Mouse (Mus musculus): ENCODE data around the gene Pacsin2. TPM values are rescaled to one million over a fixed set of nuclear protein-coding genes. Genes with fewer than 3 reads are reported as not detected.

Gene Pacsin2
- total and polyA plus RNA-seq, 3 experiments, result 48.4 to 85.5 (median 53.7) TPM

DNA sequence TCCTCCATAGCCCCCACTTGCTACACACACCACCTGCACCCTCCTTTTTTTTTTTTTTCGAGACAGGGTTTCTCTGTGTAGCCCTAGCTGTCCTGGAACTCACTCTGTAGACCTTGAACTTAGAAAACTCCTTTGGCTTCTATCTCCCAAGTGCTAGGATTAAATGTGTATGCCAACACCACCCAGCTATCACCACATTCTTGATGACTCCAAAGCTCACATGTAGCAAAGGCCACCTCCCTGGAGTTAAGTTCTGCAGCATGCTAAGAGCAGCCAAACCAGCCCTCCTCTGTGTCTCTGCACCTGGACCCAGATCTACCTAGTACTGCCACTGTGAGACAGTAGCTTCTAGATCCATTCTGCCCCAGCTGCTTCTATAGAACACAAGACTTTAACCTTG lies 6.9 kb downstream of the Pacsin2 start:
- no peak overlapping the region for H3K9ac ChIP-seq (ENCODE audit: insufficient read depth, low read depth)
- in situ Hi-C loops (cut with MboI; ENCODE audit: low pct_ligation_motif_present, low pct_unique_long_range_greater_than_20kb, low sequenced_read_pairs), result no loop called here
- no peak overlapping the region for H3K27ac ChIP-seq (ENCODE audit: insufficient read depth, low read depth)
- H3K4me3 ChIP-seq (replicated peaks in 1 of 3; ENCODE audit: low read depth in 2 of 3, low read length in 2 of 3, poor library complexity in 1 of 3), result no peak overlapping the region
- H3K79me2 ChIP-seq (replicated peaks; ENCODE audit: control insufficient read depth, extremely low read depth, insufficient read depth, poor library complexity, severe bottlenecking), result peaks cover 40% of the 10 kb centered on the region
- peaks cover 7 to 90% of the 10 kb centered on the region in 2 experiments for H3K4me1 ChIP-seq (ENCODE audit: control insufficient read depth in 1 of 2, insufficient read depth in 2 of 2)
- no peak for TF ChIP-seq CHD1 (IDR thresholded peaks at IDR 0.05; ENCODE audit: low read depth, low read length)
- TF ChIP-seq POLR2AphosphoS2 (IDR thresholded peaks at IDR 0.05; ENCODE audit: low read depth, low read length), result no peak
- TF ChIP-seq ETS1 (conservative IDR thresholded peaks at IDR 0.05; ENCODE audit: low read depth, low read length), result no peak
- no peaks in the 10 kb centered on the region for H3K27me3 ChIP-seq (replicated peaks)
- peaks cover 0 to 27% of the 10 kb centered on the region in 2 experiments for H3K36me3 ChIP-seq (replicated peaks in 1 of 2; ENCODE audit: control insufficient read depth in 1 of 2, insufficient read depth in 1 of 2, low read length in 1 of 2)
- no peaks in the 10 kb centered on the region for H3K9me3 ChIP-seq (replicated peaks; ENCODE audit: low read length)
- no peak overlapping the region for H3K4me2 ChIP-seq (ENCODE audit: insufficient read depth, low read depth, poor library complexity, severe bottlenecking)
- dilution Hi-C loops (cut with MboI; ENCODE audit: extremely low pct_ligation_motif_present, extremely low pct_unique_long_range_greater_than_20kb, low sequenced_read_pairs), result no loop called here
- no peak for DNase-seq (ENCODE audit: extremely low read depth)

- H3K79me2 ChIP-seq (replicated peaks; ENCODE audit: control insufficient read depth, extremely low read depth, insufficient read depth, poor library complexity, severe bottlenecking), result peaks cover 50% of the 10 kb centered on the region
- H3K4me2 ChIP-seq (ENCODE audit: insufficient read depth, low read depth, poor library complexity, severe bottlenecking), result no peak overlapping the region
- DNase-seq (ENCODE audit: extremely low read depth), result no peak
- no peak overlapping the region for H3K27ac ChIP-seq (ENCODE audit: insufficient read depth, low read depth)
- peaks cover 10 to 94% of the 10 kb centered on the region in 2 experiments; a peak in 3 of 4 replicates for H3K4me1 ChIP-seq (ENCODE audit: control insufficient read depth in 1 of 2, insufficient read depth in 2 of 2)
- no peak overlapping the region for H3K9ac ChIP-seq (ENCODE audit: insufficient read depth, low read depth)
- in situ Hi-C loops (cut with MboI; ENCODE audit: low pct_ligation_motif_present, low pct_unique_long_range_greater_than_20kb, low sequenced_read_pairs) (no loop called here), dilution Hi-C loops (cut with MboI; ENCODE audit: extremely low pct_ligation_motif_present, extremely low pct_unique_long_range_greater_than_20kb, low sequenced_read_pairs) (no loop called here)
- H3K9me3 ChIP-seq (replicated peaks; ENCODE audit: low read length), result no peaks in the 10 kb centered on the region
- no peak overlapping the region for H3K4me3 ChIP-seq (replicated peaks in 1 of 3; ENCODE audit: low read depth in 2 of 3, low read length in 2 of 3, poor library complexity in 1 of 3)
- no peaks in the 10 kb centered on the region for H3K27me3 ChIP-seq (replicated peaks)
- TF ChIP-seq UBTF (IDR thresholded peaks at IDR 0.05; ENCODE audit: low read depth, low read length) (no peak), JUN (IDR thresholded peaks at IDR 0.05; ENCODE audit: insufficient read depth, low read depth, low read length) (no peak), ZMIZ1 (IDR thresholded peaks at IDR 0.05; ENCODE audit: low read depth, low read length) (no peak), EP300 (IDR thresholded peaks at IDR 0.05; ENCODE audit: low read length) (no peak), MYC (IDR thresholded peaks at IDR 0.05; ENCODE audit: low read depth, low read length) (no peak), GABPA (IDR thresholded peaks at IDR 0.05; ENCODE audit: insufficient replicate concordance, low read depth, low read length) (no peak), BHLHE40 (IDR thresholded peaks at IDR 0.05; ENCODE audit: low read depth, low read length) (no peak), HCFC1 (IDR thresholded peaks at IDR 0.05; ENCODE audit: low read depth, low read length) (no peak), NRF1 (IDR thresholded peaks at IDR 0.05; ENCODE audit: low read depth, low read length) (no peak), TCF12 (IDR thresholded peaks at IDR 0.05; ENCODE audit: low read depth, low read length) (no peak), CTCF (conservative IDR thresholded peaks at IDR 0.05 in 1 of 2, IDR thresholded peaks at IDR 0.05 in 1 of 2; ENCODE audit: low read depth in 2 of 2, low read length in 2 of 2) (no peak), E2F4 (IDR thresholded peaks at IDR 0.05; ENCODE audit: insufficient replicate concordance, low read depth, low read length) (no peak), RAD21 (IDR thresholded peaks at IDR 0.05; ENCODE audit: low read depth, low read length) (no peak), KAT2A (IDR thresholded peaks at IDR 0.05; ENCODE audit: insufficient replicate concordance, low read length) (no peak), ELF1 (IDR thresholded peaks at IDR 0.05; ENCODE audit: low read depth, low read length) (no peak), CHD1 (IDR thresholded peaks at IDR 0.05; ENCODE audit: low read depth, low read length) (no peak), POLR2A (IDR thresholded peaks at IDR 0.05; ENCODE audit: low read depth, low read length) (no peak), MXI1 (IDR thresholded peaks at IDR 0.05; ENCODE audit: low read depth, low read length) (no peak), PAX5 (IDR thresholded peaks at IDR 0.05; ENCODE audit: low read length) (no peak)
- peaks cover 0 to 29% of the 10 kb centered on the region in 2 experiments for H3K36me3 ChIP-seq (replicated peaks in 1 of 2; ENCODE audit: control insufficient read depth in 1 of 2, insufficient read depth in 1 of 2, low read length in 1 of 2)
Observed at GRCm38 (mm10) chr15:83455637-83456036, 8.8 kb downstream of the Pacsin2 start.

Measured in CH12.LX (cell line).